Mouse (Mus musculus): ENCODE results near the gene Nt5c1a. TPM values are rescaled to one million over a fixed set of nuclear protein-coding genes. Genes with fewer than 3 reads are reported as not detected.
"Not testable (repeated sequence)": the region's sequence is repeated elsewhere in the genome, so short reads cannot be mapped to it uniquely, and the experiment has no call there.

The Nt5c1a gene
- polyA plus RNA-seq (2015; fragmentation: Nextera tagmentation; extraction: Ambion mirVana): not detected in 2 replicates

GRCm38 (mm10) chr4:123201186-123202093 lies at the start of gene Nt5c1a:
TSS of gene Nt5c1a (plus strand) at chr4:123201504.
- Histone ChIP-seq H3K36me3 (no peaks in the 10 kb centered on the region), H3K4me1 (replicated peaks) (peaks cover 14% of the 10 kb centered on the region), H3K4me2 (peak within 1 kb of the TSS; percentile 76), H3K9ac (peak within 1 kb of the TSS; percentile 72), H3K27me3 (peaks cover 67% of the 10 kb centered on the region), H3K27ac (no peak within 1 kb of the TSS), H3K9me3 (no peaks in the 10 kb centered on the region), H3K4me3 (peak within 1 kb of the TSS; percentile 42)
- ATAC-seq (ENCODE audit: low FRiP score): peak; percentile 52
- WGBS: 1% methylated on average over 58 of the region's 58 CpGs

- 75% methylated on average over 4 of the region's 4 CpGs for WGBS
- Histone ChIP-seq H3K27me3 (peaks cover 14% of the 10 kb centered on the region; the same call in 1 of the 2 replicates), H3K36me3 (no peaks in the 10 kb centered on the region)
Observed at GRCm38 (mm10) chr4:123152003-123152402, 49.3 kb upstream of the Nt5c1a start.

GRCm38 (mm10) chr4:123152976-123153375 lies 48.3 kb upstream of the Nt5c1a start:
- no peak overlapping the region for H3K4me2 ChIP-seq
- no peak overlapping the region for H3K27ac ChIP-seq
- no peaks in the 10 kb centered on the region for H3K4me1 ChIP-seq (replicated peaks)
- H3K36me3 ChIP-seq: no peaks in the 10 kb centered on the region
- peaks cover 12% of the 10 kb centered on the region; the same call in 1 of the 2 replicates for H3K27me3 ChIP-seq
- H3K4me3 ChIP-seq: no peak overlapping the region
- WGBS: 49% methylated on average over 5 of the region's 5 CpGs
- no peak for ATAC-seq (ENCODE audit: low FRiP score)
- H3K9ac ChIP-seq: no peak overlapping the region
- H3K9me3 ChIP-seq: no peaks in the 10 kb centered on the region

More at GRCm38 (mm10) chr4:123152003-123152402, 49.3 kb upstream of the Nt5c1a start:
- Histone ChIP-seq H3K9me3 (no peaks in the 10 kb centered on the region), H3K9ac (no peak overlapping the region), H3K27ac (no peak overlapping the region), H3K4me2 (no peak overlapping the region), H3K4me1 (replicated peaks) (no peaks in the 10 kb centered on the region), H3K4me3 (no peak overlapping the region)
- no peak for ATAC-seq (ENCODE audit: low FRiP score)

GRCm38 (mm10) chr4:123155004-123155403 lies 46.3 kb upstream of the Nt5c1a start:
- ATAC-seq (ENCODE audit: low FRiP score): no peak

GRCm38 (mm10) chr4:123155427-123155826 lies 45.9 kb upstream of the Nt5c1a start:
- Histone ChIP-seq H3K4me2 (no peak overlapping the region), H3K27ac (no peak overlapping the region), H3K36me3 (no peaks in the 10 kb centered on the region), H3K4me1 (replicated peaks) (no peaks in the 10 kb centered on the region), H3K9me3 (no peaks in the 10 kb centered on the region), H3K9ac (no peak overlapping the region), H3K4me3 (no peak overlapping the region), H3K27me3 (peaks cover 15% of the 10 kb centered on the region; the same call in 1 of the 2 replicates)
- no peak for ATAC-seq (ENCODE audit: low FRiP score)
- 68% methylated on average over 2 of the region's 2 CpGs for WGBS

More at GRCm38 (mm10) chr4:123155004-123155403, 46.3 kb upstream of the Nt5c1a start:
- H3K27me3 ChIP-seq: peaks cover 15% of the 10 kb centered on the region; the same call in 1 of the 2 replicates
- no peak overlapping the region for H3K4me3 ChIP-seq
- no peaks in the 10 kb centered on the region for H3K4me1 ChIP-seq (replicated peaks)
- WGBS: 34% methylated on average over 4 of the region's 4 CpGs
- no peak overlapping the region for H3K9ac ChIP-seq
- no peak overlapping the region for H3K4me2 ChIP-seq
- no peaks in the 10 kb centered on the region for H3K9me3 ChIP-seq
- no peak overlapping the region for H3K27ac ChIP-seq
- H3K36me3 ChIP-seq: no peaks in the 10 kb centered on the region

- peaks cover 15% of the 10 kb centered on the region; the same call in 1 of the 2 replicates for H3K27me3 ChIP-seq
- H3K9ac ChIP-seq: no peak overlapping the region
- H3K27ac ChIP-seq: no peak overlapping the region
- ATAC-seq (ENCODE audit: low FRiP score): no peak
- no peak overlapping the region for H3K4me3 ChIP-seq
- H3K9me3 ChIP-seq: no peaks in the 10 kb centered on the region
- H3K36me3 ChIP-seq: no peaks in the 10 kb centered on the region
- H3K4me1 ChIP-seq (replicated peaks): no peaks in the 10 kb centered on the region
- no peak overlapping the region for H3K4me2 ChIP-seq
Observed at GRCm38 (mm10) chr4:123155840-123156239, 45.5 kb upstream of the Nt5c1a start.

- Histone ChIP-seq H3K27ac (no peak overlapping the region), H3K36me3 (no peaks in the 10 kb centered on the region), H3K27me3 (peaks cover 7% of the 10 kb centered on the region; the same call in 1 of the 2 replicates), H3K4me3 (no peak overlapping the region), H3K4me1 (replicated peaks) (peaks cover 9% of the 10 kb centered on the region), H3K9ac (no peak overlapping the region), H3K4me2 (no peak overlapping the region), H3K9me3 (no peaks in the 10 kb centered on the region)
- WGBS: 90% methylated on average over 6 of the region's 6 CpGs
- ATAC-seq (ENCODE audit: low FRiP score): no peak
Observed at GRCm38 (mm10) chr4:123160571-123160970, 40.7 kb upstream of the Nt5c1a start.

- H3K4me2 ChIP-seq; H3K4me1 ChIP-seq (replicated peaks); H3K27me3 ChIP-seq; H3K27ac ChIP-seq; ATAC-seq (ENCODE audit: low FRiP score); H3K36me3 ChIP-seq; H3K9me3 ChIP-seq; H3K4me3 ChIP-seq; H3K9ac ChIP-seq: not testable (repeated sequence)
- 87% methylated on average over 3 of the region's 3 CpGs for WGBS
Observed at GRCm38 (mm10) chr4:123161251-123161650, 40.1 kb upstream of the Nt5c1a start.

GRCm38 (mm10) chr4:123162305-123162917 lies 38.9 kb upstream of the Nt5c1a start:
- Histone ChIP-seq H3K4me3 (no peak overlapping the region), H3K27ac (no peak overlapping the region), H3K9me3 (no peaks in the 10 kb centered on the region), H3K4me1 (replicated peaks) (peaks cover 9% of the 10 kb centered on the region), H3K4me2 (peak overlapping the region; percentile 41), H3K27me3 (peaks cover 3% of the 10 kb centered on the region; the same call in 1 of the 2 replicates), H3K9ac (peak overlapping the region; percentile 11; the same call in 1 of the 2 replicates), H3K36me3 (no peaks in the 10 kb centered on the region)
- WGBS: 22% methylated on average over 15 of the region's 15 CpGs
- no peak for ATAC-seq (ENCODE audit: low FRiP score)

- WGBS: 85% methylated on average over 15 of the region's 15 CpGs
- no peaks in the 10 kb centered on the region for H3K36me3 ChIP-seq
- no peak overlapping the region for H3K27ac ChIP-seq
- peaks cover 9% of the 10 kb centered on the region for H3K4me1 ChIP-seq (replicated peaks)
- no peak for ATAC-seq (ENCODE audit: low FRiP score)
- H3K9ac ChIP-seq: no peak overlapping the region
- no peak overlapping the region for H3K4me3 ChIP-seq
- peaks cover 2% of the 10 kb centered on the region; the same call in 1 of the 2 replicates for H3K9me3 ChIP-seq
- H3K27me3 ChIP-seq: peaks cover 3% of the 10 kb centered on the region; the same call in 1 of the 2 replicates
- no peak overlapping the region for H3K4me2 ChIP-seq
Observed at GRCm38 (mm10) chr4:123164157-123164556, 37.1 kb upstream of the Nt5c1a start.

- H3K9ac ChIP-seq: no peak overlapping the region
- no peak overlapping the region for H3K4me2 ChIP-seq
- H3K27ac ChIP-seq: no peak overlapping the region
- H3K4me1 ChIP-seq (replicated peaks): peaks cover 3% of the 10 kb centered on the region; the same call in 1 of the 2 replicates
- H3K4me3 ChIP-seq: no peak overlapping the region
- H3K9me3 ChIP-seq: peaks cover 3% of the 10 kb centered on the region; the same call in 1 of the 2 replicates
- ATAC-seq (ENCODE audit: low FRiP score): no peak
- H3K36me3 ChIP-seq: no peaks in the 10 kb centered on the region
- H3K27me3 ChIP-seq: 0 out of 2 replicates have a peak, but pooled peaks cover 9% of the 10 kb centered on the region
Observed at GRCm38 (mm10) chr4:123171811-123172210, 29.5 kb upstream of the Nt5c1a start.
